Mouse (Mus musculus): ENCODE measurements around the gene Sbk2. TPM values are rescaled to one million over a fixed set of nuclear protein-coding genes. Genes with fewer than 3 reads are reported as not detected.

The Sbk2 gene
- total and polyA plus RNA-seq, 3 experiments, result 0.10 to 0.30 TPM; not detected in 1

GRCm38 (mm10) chr7:4919971-4920370, 44.2 kb downstream of the Sbk2 start:
- no peaks in the 10 kb centered on the region for H3K79me2 ChIP-seq (replicated peaks; ENCODE audit: control insufficient read depth, extremely low read depth, insufficient read depth, poor library complexity, severe bottlenecking)
- H3K27me3 ChIP-seq (replicated peaks), result no peaks in the 10 kb centered on the region
- H3K36me3 ChIP-seq (replicated peaks in 1 of 2; ENCODE audit: control insufficient read depth in 1 of 2, insufficient read depth in 1 of 2, low read length in 1 of 2), result peaks cover 34 to 50% of the 10 kb centered on the region in 2 experiments
- dilution Hi-C loops (cut with MboI; ENCODE audit: extremely low pct_ligation_motif_present, extremely low pct_unique_long_range_greater_than_20kb, low sequenced_read_pairs) (no loop called here), in situ Hi-C loops (cut with MboI; ENCODE audit: low pct_ligation_motif_present, low pct_unique_long_range_greater_than_20kb, low sequenced_read_pairs) (no loop called here)
- no peak overlapping the region for H3K4me3 ChIP-seq (replicated peaks in 1 of 3; ENCODE audit: low read depth in 2 of 3, low read length in 2 of 3, poor library complexity in 1 of 3)
- H3K9ac ChIP-seq (ENCODE audit: insufficient read depth, low read depth), result no peak overlapping the region
- H3K9me3 ChIP-seq (replicated peaks; ENCODE audit: low read length), result no peaks in the 10 kb centered on the region
- H3K4me1 ChIP-seq (ENCODE audit: control insufficient read depth in 1 of 2, insufficient read depth in 2 of 2), result peaks cover 10 to 25% of the 10 kb centered on the region in 2 experiments
- TF ChIP-seq PAX5 (IDR thresholded peaks at IDR 0.05; ENCODE audit: low read length), result no peak
- TF ChIP-seq KAT2A (IDR thresholded peaks at IDR 0.05; ENCODE audit: insufficient replicate concordance, low read length), result no peak
- TF ChIP-seq HCFC1 (IDR thresholded peaks at IDR 0.05; ENCODE audit: low read depth, low read length), result no peak
- TF ChIP-seq E2F4 (IDR thresholded peaks at IDR 0.05; ENCODE audit: insufficient replicate concordance, low read depth, low read length), result no peak
- TF ChIP-seq RAD21 (IDR thresholded peaks at IDR 0.05; ENCODE audit: low read depth, low read length), result no peak
- no peak for TF ChIP-seq USF2 (conservative IDR thresholded peaks at IDR 0.05; ENCODE audit: low read depth, low read length)
- no peak overlapping the region for H3K4me2 ChIP-seq (ENCODE audit: insufficient read depth, low read depth, poor library complexity, severe bottlenecking)
- DNase-seq (ENCODE audit: extremely low read depth), result no peak
- H3K27ac ChIP-seq (ENCODE audit: insufficient read depth, low read depth), result no peak overlapping the region

- TF ChIP-seq RCOR1 (conservative IDR thresholded peaks at IDR 0.05; ENCODE audit: low read depth, low read length), result no peak
- no peak for TF ChIP-seq MAX (IDR thresholded peaks at IDR 0.05; ENCODE audit: low read length)
- no peak for TF ChIP-seq MAFK (IDR thresholded peaks at IDR 0.05; ENCODE audit: insufficient replicate concordance, low read length)
- TF ChIP-seq RAD21 (IDR thresholded peaks at IDR 0.05; ENCODE audit: low read depth, low read length), result no peak
- TF ChIP-seq CHD2 (IDR thresholded peaks at IDR 0.05; ENCODE audit: low read length), result no peak
- no peak for TF ChIP-seq E2F4 (IDR thresholded peaks at IDR 0.05; ENCODE audit: insufficient replicate concordance, low read depth, low read length)
- no peak for TF ChIP-seq USF2 (conservative IDR thresholded peaks at IDR 0.05; ENCODE audit: low read depth, low read length)
- no peak for TF ChIP-seq ZKSCAN1 (IDR thresholded peaks at IDR 0.05; ENCODE audit: borderline replicate concordance, low read depth, low read length)
- TF ChIP-seq ZMIZ1 (IDR thresholded peaks at IDR 0.05; ENCODE audit: low read depth, low read length), result no peak
- peaks cover 13 to 20% of the 10 kb centered on the region in 2 experiments for H3K4me1 ChIP-seq (ENCODE audit: control insufficient read depth in 1 of 2, insufficient read depth in 2 of 2)
- in situ Hi-C loops (cut with MboI; ENCODE audit: low pct_ligation_motif_present, low pct_unique_long_range_greater_than_20kb, low sequenced_read_pairs), result no loop called here
Observed at GRCm38 (mm10) chr7:4919096-4919495, 45.1 kb downstream of the Sbk2 start.

GRCm38 (mm10) chr7:4918681-4919080, 45.5 kb downstream of the Sbk2 start:
- H3K27me3 ChIP-seq (replicated peaks), result no peaks in the 10 kb centered on the region
- no peak overlapping the region for H3K4me2 ChIP-seq (ENCODE audit: insufficient read depth, low read depth, poor library complexity, severe bottlenecking)
- peaks cover 34 to 50% of the 10 kb centered on the region in 2 experiments for H3K36me3 ChIP-seq (replicated peaks in 1 of 2; ENCODE audit: control insufficient read depth in 1 of 2, insufficient read depth in 1 of 2, low read length in 1 of 2)
- in situ Hi-C loops (cut with MboI; ENCODE audit: low pct_ligation_motif_present, low pct_unique_long_range_greater_than_20kb, low sequenced_read_pairs), result no loop called here
- H3K4me1 ChIP-seq (ENCODE audit: control insufficient read depth in 1 of 2, insufficient read depth in 2 of 2), result peaks cover 13 to 22% of the 10 kb centered on the region in 2 experiments
- DNase-seq (ENCODE audit: extremely low read depth), result no peak
- H3K79me2 ChIP-seq (replicated peaks; ENCODE audit: control insufficient read depth, extremely low read depth, insufficient read depth, poor library complexity, severe bottlenecking), result no peaks in the 10 kb centered on the region
- no peaks in the 10 kb centered on the region for H3K9me3 ChIP-seq (replicated peaks; ENCODE audit: low read length)
- no peak overlapping the region for H3K9ac ChIP-seq (ENCODE audit: insufficient read depth, low read depth)
- no peak overlapping the region for H3K27ac ChIP-seq (ENCODE audit: insufficient read depth, low read depth)
- dilution Hi-C loops (cut with MboI; ENCODE audit: extremely low pct_ligation_motif_present, extremely low pct_unique_long_range_greater_than_20kb, low sequenced_read_pairs), result no loop called here
- H3K4me3 ChIP-seq (replicated peaks in 1 of 3; ENCODE audit: low read depth in 2 of 3, low read length in 2 of 3, poor library complexity in 1 of 3), result no peak overlapping the region
- TF ChIP-seq EP300 (IDR thresholded peaks at IDR 0.05; ENCODE audit: low read length) (no peak), ZKSCAN1 (IDR thresholded peaks at IDR 0.05; ENCODE audit: borderline replicate concordance, low read depth, low read length) (no peak), CTCF (conservative IDR thresholded peaks at IDR 0.05 in 1 of 2, IDR thresholded peaks at IDR 0.05 in 1 of 2; ENCODE audit: low read depth in 2 of 2, low read length in 2 of 2) (no peak), GABPA (IDR thresholded peaks at IDR 0.05; ENCODE audit: insufficient replicate concordance, low read depth, low read length) (no peak), E2F4 (IDR thresholded peaks at IDR 0.05; ENCODE audit: insufficient replicate concordance, low read depth, low read length) (no peak), PAX5 (IDR thresholded peaks at IDR 0.05; ENCODE audit: low read length) (no peak), MEF2A (IDR thresholded peaks at IDR 0.05; ENCODE audit: borderline replicate concordance, low read depth, low read length) (no peak), RCOR1 (conservative IDR thresholded peaks at IDR 0.05; ENCODE audit: low read depth, low read length) (no peak), NRF1 (IDR thresholded peaks at IDR 0.05; ENCODE audit: low read depth, low read length) (no peak), TBP (conservative IDR thresholded peaks at IDR 0.05; ENCODE audit: low read depth, low read length) (no peak), MXI1 (IDR thresholded peaks at IDR 0.05; ENCODE audit: low read depth, low read length) (no peak), SIN3A (IDR thresholded peaks at IDR 0.05; ENCODE audit: low read length) (no peak), NELFE (IDR thresholded peaks at IDR 0.05; ENCODE audit: low read depth, low read length) (no peak), ELF1 (IDR thresholded peaks at IDR 0.05; ENCODE audit: low read depth, low read length) (no peak), CHD2 (IDR thresholded peaks at IDR 0.05; ENCODE audit: low read length) (no peak), JUN (IDR thresholded peaks at IDR 0.05; ENCODE audit: insufficient read depth, low read depth, low read length) (no peak), ZC3H11A (IDR thresholded peaks at IDR 0.05; ENCODE audit: low read depth, low read length) (no peak), ETS1 (conservative IDR thresholded peaks at IDR 0.05; ENCODE audit: low read depth, low read length) (no peak)

More at GRCm38 (mm10) chr7:4919096-4919495, 45.1 kb downstream of the Sbk2 start:
- Histone ChIP-seq H3K9me3 (replicated peaks; ENCODE audit: low read length) (no peaks in the 10 kb centered on the region), H3K79me2 (replicated peaks; ENCODE audit: control insufficient read depth, extremely low read depth, insufficient read depth, poor library complexity, severe bottlenecking) (no peaks in the 10 kb centered on the region), H3K9ac (ENCODE audit: insufficient read depth, low read depth) (no peak overlapping the region), H3K4me3 (replicated peaks in 1 of 3; ENCODE audit: low read depth in 2 of 3, low read length in 2 of 3, poor library complexity in 1 of 3) (no peak overlapping the region), H3K27me3 (replicated peaks) (no peaks in the 10 kb centered on the region), H3K4me2 (ENCODE audit: insufficient read depth, low read depth, poor library complexity, severe bottlenecking) (no peak overlapping the region), H3K36me3 (replicated peaks in 1 of 2; ENCODE audit: control insufficient read depth in 1 of 2, insufficient read depth in 1 of 2, low read length in 1 of 2) (peaks cover 34 to 50% of the 10 kb centered on the region in 2 experiments), H3K27ac (ENCODE audit: insufficient read depth, low read depth) (no peak overlapping the region)
- no peak for DNase-seq (ENCODE audit: extremely low read depth)
- dilution Hi-C loops (cut with MboI; ENCODE audit: extremely low pct_ligation_motif_present, extremely low pct_unique_long_range_greater_than_20kb, low sequenced_read_pairs), result no loop called here
